Mouse (Mus musculus) cortical plate, adult 2 months (tissue): ENCODE measurements around the gene Whrn.
A peak's percentile ranks its signal among the peaks of the same experiment; 100 is the strongest.

Source experiments
- CTCF ChIP-seq: fragments of 200-500 bp; IDR thresholded peaks from 2 replicates; pipeline ENCODE4 v1.5.1; 2011; ENCODE audit warnings: mild to moderate bottlenecking, control low read depth, low read length; ENCODE audit not compliant: insufficient read depth; ENCODE audit errors: extremely low read depth
- POLR2A ChIP-seq: fragments of 200-500 bp; IDR thresholded peaks from 2 replicates; pipeline ENCODE4 v1.6.1; 2011; ENCODE audit warnings: mild to moderate bottlenecking, low read length, control low read depth; ENCODE audit not compliant: insufficient read depth; ENCODE audit errors: extremely low read depth

DNA sequence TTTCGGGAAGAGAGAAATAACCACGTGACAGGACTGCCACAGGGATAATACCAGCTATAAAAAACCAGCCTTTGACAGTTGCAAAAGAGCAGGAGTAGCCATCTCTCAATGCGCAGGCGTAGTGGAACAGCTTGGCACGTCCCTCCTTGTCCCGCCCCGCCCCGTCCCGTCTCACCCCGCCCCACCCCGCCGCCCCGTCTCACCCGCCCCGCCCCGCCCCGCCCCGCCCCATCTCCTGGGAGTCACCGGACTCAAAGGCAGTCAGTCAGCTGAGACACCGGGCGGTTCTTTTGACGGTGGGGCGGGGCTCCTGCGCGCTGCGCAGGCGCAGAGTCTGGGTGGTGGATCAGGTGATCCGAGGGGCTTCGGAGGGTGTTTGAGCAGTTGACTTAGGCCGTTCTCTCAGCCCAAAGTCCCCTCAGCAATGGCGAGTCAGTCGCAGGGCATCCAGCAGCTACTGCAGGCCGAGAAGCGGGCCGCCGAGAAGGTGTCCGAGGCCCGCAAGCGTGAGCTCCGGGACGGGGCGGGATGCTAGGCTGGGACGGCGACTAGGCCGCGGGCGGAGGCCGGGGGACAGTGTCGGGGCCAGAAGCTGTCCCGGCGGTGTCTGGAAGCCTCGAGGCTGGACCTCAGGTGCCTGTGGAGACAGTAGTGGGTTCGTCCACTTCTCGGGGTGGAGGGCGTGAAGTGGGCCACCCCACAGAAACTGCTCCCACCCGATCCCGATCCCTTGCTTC is 48.9 kb upstream of the Whrn start, which contains the start of gene Atp6v1g1:
- TF ChIP-seq CTCF: no peak
- TF ChIP-seq POLR2A: peak; percentile 80
